Mouse (Mus musculus): ENCODE results near the gene Nell2.

- TF ChIP-seq CTCF (conservative IDR thresholded peaks at IDR 0.05; ENCODE audit: low read length) (no peak), POU5F1 (IDR thresholded peaks at IDR 0.05; ENCODE audit: borderline replicate concordance, low read length) (no peak)
Measured at GRCm38 (mm10) chr15:95156828-95157227, 371.5 kb downstream of the Nell2 start.
